Mouse (Mus musculus) ZHBTc4 (cell line): ENCODE data around the gene Ncapd2.
A peak's percentile ranks its signal among the peaks of the same experiment; 100 is the strongest.

ENCODE experiments used
- DNase-seq: peaks from one replicate; pipeline ENCODE4 v3.0.0-alpha.2; 2011; ENCODE audit warnings: low read depth, low spot score

Gene Ncapd2

GRCm38 (mm10) chr6:125215148-125215954 lies 23.9 kb upstream of the Ncapd2 start, which contains the start of gene Vamp1:
Gene Vamp1 (plus strand): TSS chr6:125215551.
- peak; percentile 98 for DNase-seq

GRCm38 (mm10) chr6:125213715-125214114 lies 22.2 kb upstream of the Ncapd2 start:
- DNase-seq, result no peak

- no peak for DNase-seq
These were observed 21.6 kb upstream of the Ncapd2 start for GRCm38 (mm10) chr6:125213129-125213528.

GRCm38 (mm10) chr6:125212621-125213020 lies 21.1 kb upstream of the Ncapd2 start:
- no peak for DNase-seq

GRCm38 (mm10) chr6:125210436-125210835 lies 18.9 kb upstream of the Ncapd2 start:
- peak; percentile 42 for DNase-seq

GRCm38 (mm10) chr6:125197166-125197565 lies 5.7 kb upstream of the Ncapd2 start:
- DNase-seq, result no peak

GRCm38 (mm10) chr6:125196301-125196700 lies 4.8 kb upstream of the Ncapd2 start:
- DNase-seq, result peak; percentile 77

- DNase-seq, result peak; percentile 49
These were observed 4.1 kb upstream of the Ncapd2 start for GRCm38 (mm10) chr6:125195541-125196075.

GRCm38 (mm10) chr6:125193390-125193789 lies 1.9 kb upstream of the Ncapd2 start:
- no peak for DNase-seq

- DNase-seq, result no peak
These were observed 1.3 kb upstream of the Ncapd2 start for GRCm38 (mm10) chr6:125192841-125193240.

GRCm38 (mm10) chr6:125192016-125192714 lies 664 bp upstream of the Ncapd2 start:
- DNase-seq, result peak; percentile 98

- no peak for DNase-seq
These were observed 685 bp downstream of the Ncapd2 start for GRCm38 (mm10) chr6:125190816-125191215.

- no peak for DNase-seq
These were observed 5.3 kb downstream of the Ncapd2 start for GRCm38 (mm10) chr6:125186203-125186602.

GRCm38 (mm10) chr6:125182133-125182532 lies 9.4 kb downstream of the Ncapd2 start:
- no peak for DNase-seq

GRCm38 (mm10) chr6:125179601-125180000 lies 11.9 kb downstream of the Ncapd2 start:
- no peak for DNase-seq

- DNase-seq, result peak; percentile 77
These were observed 16.0 kb downstream of the Ncapd2 start for GRCm38 (mm10) chr6:125175469-125175868.

GRCm38 (mm10) chr6:125173256-125173655 lies 18.2 kb downstream of the Ncapd2 start:
- no peak for DNase-seq

GRCm38 (mm10) chr6:125172474-125172873 lies 19.0 kb downstream of the Ncapd2 start:
- DNase-seq, result peak; percentile 86

- DNase-seq, result no peak
These were observed 21.3 kb downstream of the Ncapd2 start for GRCm38 (mm10) chr6:125170194-125170593.

- no peak for DNase-seq
These were observed 23.4 kb downstream of the Ncapd2 start for GRCm38 (mm10) chr6:125168086-125168485.

- peak; percentile 49 for DNase-seq
These were observed 24.4 kb downstream of the Ncapd2 start for GRCm38 (mm10) chr6:125166861-125167650.
